ENCODE assay signal across 8 mouse cellular contexts in genomic region chr12:91588176-91588669, GRCm38 (mm10). TPM values are rescaled to one million over a fixed set of nuclear protein-coding genes. Genes with fewer than 3 reads are reported as not detected.
A peak's percentile ranks its signal among the peaks of the same experiment; 100 is the strongest.
DNase-seq lines count a peak whose midpoint lies in the region; ATAC-seq and TF ChIP-seq lines count a peak whose summit lies in the region.

No protein-coding gene starts in this region.

- H3K4me2 ChIP-seq in heart, embryonic 15.5 days, result peak overlapping the region; percentile 77
- H3K4me2 ChIP-seq in liver, embryonic 14.5 days (ENCODE audit: low read depth), result peak overlapping the region; percentile 88
- H3K4me2 ChIP-seq in neural tube, embryonic 11.5 days (ENCODE audit: low read depth), result peak overlapping the region; percentile 47
- peak overlapping the region; percentile 51 for H3K4me2 ChIP-seq in stomach, postnatal 0 days (replicated peaks; ENCODE audit: low read depth)

- peak overlapping the region; percentile 73 for H3K4me3 ChIP-seq in brown adipose tissue, adult 24 weeks (ENCODE audit: insufficient read depth, low read depth, low read length)
- H3K4me3 ChIP-seq in heart, embryonic 15.5 days, result peak overlapping the region; percentile 92
- peak overlapping the region; percentile 96 to 99 for H3K4me3 ChIP-seq in liver, embryonic 14.5 days (ENCODE audit: insufficient read depth in 1 of 2, low read depth in 2 of 2, low read length in 2 of 2)
- peak overlapping the region; percentile 69 for H3K4me3 ChIP-seq in neural tube, embryonic 11.5 days (ENCODE audit: low read depth, low read length)
- peak overlapping the region; percentile 92 for H3K4me3 ChIP-seq in stomach, postnatal 0 days (ENCODE audit: low read depth, low read length)

- no peaks in the 10 kb centered on the region for H3K9me3 ChIP-seq in heart, embryonic 15.5 days (replicated peaks)
- no peaks in the 10 kb centered on the region for H3K9me3 ChIP-seq in liver, embryonic 14.5 days (ENCODE audit: control insufficient read depth, low read length)
- no peaks in the 10 kb centered on the region for H3K9me3 ChIP-seq in neural tube, embryonic 11.5 days (ENCODE audit: control insufficient read depth, low read length)
- H3K9me3 ChIP-seq in stomach, postnatal 0 days (ENCODE audit: control insufficient read depth, low read length), result no peaks in the 10 kb centered on the region

- DNase-seq in CD4-positive, CD25-positive, alpha-beta regulatory T cell, adult 2 months (ENCODE audit: low read depth, low spot score), result peak; percentile 94
- DNase-seq in fibroblast of lung, adult 2 months (ENCODE audit: low read depth), result peak; percentile 84
- DNase-seq in kidney, postnatal 25 days, result peak; percentile 90 to 94
- peak; percentile 77 to 84 (median 82) for DNase-seq in liver, embryonic 14.5 days (ENCODE audit: low read depth in 3 of 3, low spot score in 3 of 3)
- DNase-seq in neural tube, embryonic 11.5 days (ENCODE audit: low spot score), result peak; percentile 92
- peak; percentile 89 for DNase-seq in stomach, postnatal 0 days (ENCODE audit: low spot score)

- no peaks in the 10 kb centered on the region for H3K27me3 ChIP-seq in heart, embryonic 15.5 days
- no peaks in the 10 kb centered on the region for H3K27me3 ChIP-seq in liver, embryonic 14.5 days (ENCODE audit: control insufficient read depth, insufficient read depth, low read length)
- H3K27me3 ChIP-seq in neural tube, embryonic 11.5 days (ENCODE audit: control insufficient read depth, insufficient read depth, low read length), result no peaks in the 10 kb centered on the region
- no peaks in the 10 kb centered on the region for H3K27me3 ChIP-seq in stomach, postnatal 0 days (ENCODE audit: control insufficient read depth, insufficient read depth, low read length)

- peak overlapping the region; percentile 82 for H3K27ac ChIP-seq in brown adipose tissue, adult 24 weeks (replicated peaks; ENCODE audit: low read depth, low read length)
- H3K27ac ChIP-seq in heart, embryonic 15.5 days, result peak overlapping the region; percentile 100
- H3K27ac ChIP-seq in liver, embryonic 14.5 days, result peak overlapping the region; percentile 92
- H3K27ac ChIP-seq in neural tube, embryonic 11.5 days (ENCODE audit: low read depth, low read length), result peak overlapping the region; percentile 99
- peak overlapping the region; percentile 100 for H3K27ac ChIP-seq in stomach, postnatal 0 days (replicated peaks)

- under 1% methylated on average over 32 of the region's 32 CpGs for WGBS in heart, embryonic 15.5 days
- WGBS in liver, embryonic 14.5 days (ENCODE audit: insufficient replicate concordance), result under 1% methylated on average over 32 of the region's 32 CpGs
- WGBS in neural tube, embryonic 11.5 days, result under 1% methylated on average over 32 of the region's 32 CpGs
- under 1% methylated on average over 32 of the region's 32 CpGs for WGBS in stomach, postnatal 0 days

- H3K4me1 ChIP-seq in brown adipose tissue, adult 24 weeks (ENCODE audit: control insufficient read depth, insufficient read depth, insufficient read length, low read length), result peaks cover 3% of the 10 kb centered on the region; the same call in 1 of the 2 replicates
- peaks cover 16% of the 10 kb centered on the region for H3K4me1 ChIP-seq in heart, embryonic 15.5 days (replicated peaks)
- peaks cover 15% of the 10 kb centered on the region in 2 experiments for H3K4me1 ChIP-seq in liver, embryonic 14.5 days (replicated peaks; ENCODE audit: control insufficient read depth in 2 of 2, insufficient read depth in 2 of 2, low read length in 1 of 2)
- peaks cover 15% of the 10 kb centered on the region for H3K4me1 ChIP-seq in neural tube, embryonic 11.5 days (ENCODE audit: control insufficient read depth, insufficient read depth, low read length)
- no peaks in the 10 kb centered on the region for H3K4me1 ChIP-seq in stomach, postnatal 0 days (replicated peaks; ENCODE audit: control insufficient read depth, insufficient read depth)

- peak; percentile 83 for ATAC-seq in heart, embryonic 15.5 days (replicated peaks; ENCODE audit: insufficient number of reproducible peaks, insufficient read depth, low FRiP score, low read depth)
- peak; percentile 66 for ATAC-seq in liver, embryonic 14.5 days (ENCODE audit: insufficient read depth)
- ATAC-seq in neural tube, embryonic 11.5 days (ENCODE audit: insufficient read depth, low FRiP score, low TSS enrichment), result peak; percentile 89
- peak; percentile 89 for ATAC-seq in stomach, postnatal 0 days (ENCODE audit: low FRiP score, low TSS enrichment)

- H3K36me3 ChIP-seq in heart, embryonic 15.5 days, result peaks cover 8% of the 10 kb centered on the region; the same call in 1 of the 2 replicates
- H3K36me3 ChIP-seq in liver, embryonic 14.5 days (replicated peaks; ENCODE audit: control insufficient read depth, insufficient read depth, low read depth), result peaks cover 24% of the 10 kb centered on the region
- H3K36me3 ChIP-seq in neural tube, embryonic 11.5 days (ENCODE audit: control insufficient read depth, insufficient read depth, low read length), result peaks cover 4% of the 10 kb centered on the region; the same call in 1 of the 2 replicates
- no peaks in the 10 kb centered on the region for H3K36me3 ChIP-seq in stomach, postnatal 0 days (ENCODE audit: control insufficient read depth, insufficient read depth, low read length)

- H3K9ac ChIP-seq in heart, embryonic 15.5 days, result peak overlapping the region; percentile 99
- H3K9ac ChIP-seq in liver, embryonic 14.5 days (replicated peaks), result peak overlapping the region; percentile 99
- peak overlapping the region; percentile 97 for H3K9ac ChIP-seq in neural tube, embryonic 11.5 days (ENCODE audit: low read length)
- H3K9ac ChIP-seq in stomach, postnatal 0 days (ENCODE audit: low read length), result peak overlapping the region; percentile 100

- no peak for TF ChIP-seq CTCF in liver, embryonic 14.5 days (IDR thresholded peaks at IDR 0.05; ENCODE audit: low read depth)
- TF ChIP-seq CTCF in stomach, postnatal 0 days (IDR thresholded peaks at IDR 0.05; ENCODE audit: low read depth), result peak; percentile 9

- TF ChIP-seq EP300 in liver, embryonic 14.5 days (IDR thresholded peaks at IDR 0.05; ENCODE audit: low read depth), result no peak
- TF ChIP-seq EP300 in stomach, postnatal 0 days (optimal IDR thresholded peaks at IDR 0.05), result peak; percentile 62

RNA-seq across cellular contexts. Expression of gene Gtf2a1, which starts 2.1 kb away (rescaled TPM):
- polyA plus RNA-seq in brown adipose tissue, adult 24 weeks (2012; ENCODE audit: insufficient read depth, insufficient read length, missing spikeins), result 16.8 and 17.1 TPM in 2 replicates
- 24.5 and 27.9 TPM in 2 replicates for polyA plus RNA-seq in heart, embryonic 15.5 days (2015; fragmentation: Nextera tagmentation; extraction: Ambion mirVana)
- polyA plus RNA-seq in liver, embryonic 14.5 days (2012; rRNA removed), result 5.2 and 6.3 TPM in 2 replicates
- 13.8 and 14.0 TPM in 2 replicates for polyA plus RNA-seq in liver, embryonic 14.5 days (2014; fragmentation: Nextera tagmentation; extraction: Ambion mirVana)
- polyA plus RNA-seq in neural tube, embryonic 11.5 days (2014; fragmentation: Nextera tagmentation; extraction: Ambion mirVana), result 54.1 and 59.7 TPM in 2 replicates
- polyA plus RNA-seq in stomach, postnatal 0 days (2015; fragmentation: Nextera tagmentation; extraction: Ambion mirVana), result 17.0 and 18.9 TPM in 2 replicates

Comparison
In these comparisons a context has a peak if more than half of its experiments do, and no peak if none do; other contexts are left out.
1. Peak in every context shown above with its lines: DNase-seq, ATAC-seq, H3K4me3 ChIP-seq and H3K27ac ChIP-seq.